Mouse (Mus musculus) megakaryocyte progenitor cell, adult 5-6 weeks (primary cell): ENCODE results near the gene Med7. TPM values are rescaled to one million over a fixed set of nuclear protein-coding genes. Genes with fewer than 3 reads are reported as not detected.
"Not testable (repeated sequence)": the region's sequence is repeated elsewhere in the genome, so short reads cannot be mapped to it uniquely, and the experiment has no call there.

ENCODE experiments used
- ATAC-seq: replicated peaks from 2 replicates; pipeline ENCODE4 v1.8.0; 2016; ENCODE audit warnings: mild to moderate bottlenecking, moderate TSS enrichment, inconsistent platforms; ENCODE audit not compliant: poor library complexity
- total RNA-seq, 2 experiments: library from RNA; stranded (forward) in 1 of 2; stranded (reverse) in 1 of 2; fragments of 157-497, 149-512 nt in 1 of 2; fragments of 200-1000 nt in 1 of 2; gene quantifications; 2 replicates each; pipeline versions ENCODE4 v1.2.3 to v1.2.4; 2015 to 2017

Med7 gene
- total RNA-seq, 2 experiments from 2014 or later = 16.2 to 72.4 TPM

DNA sequence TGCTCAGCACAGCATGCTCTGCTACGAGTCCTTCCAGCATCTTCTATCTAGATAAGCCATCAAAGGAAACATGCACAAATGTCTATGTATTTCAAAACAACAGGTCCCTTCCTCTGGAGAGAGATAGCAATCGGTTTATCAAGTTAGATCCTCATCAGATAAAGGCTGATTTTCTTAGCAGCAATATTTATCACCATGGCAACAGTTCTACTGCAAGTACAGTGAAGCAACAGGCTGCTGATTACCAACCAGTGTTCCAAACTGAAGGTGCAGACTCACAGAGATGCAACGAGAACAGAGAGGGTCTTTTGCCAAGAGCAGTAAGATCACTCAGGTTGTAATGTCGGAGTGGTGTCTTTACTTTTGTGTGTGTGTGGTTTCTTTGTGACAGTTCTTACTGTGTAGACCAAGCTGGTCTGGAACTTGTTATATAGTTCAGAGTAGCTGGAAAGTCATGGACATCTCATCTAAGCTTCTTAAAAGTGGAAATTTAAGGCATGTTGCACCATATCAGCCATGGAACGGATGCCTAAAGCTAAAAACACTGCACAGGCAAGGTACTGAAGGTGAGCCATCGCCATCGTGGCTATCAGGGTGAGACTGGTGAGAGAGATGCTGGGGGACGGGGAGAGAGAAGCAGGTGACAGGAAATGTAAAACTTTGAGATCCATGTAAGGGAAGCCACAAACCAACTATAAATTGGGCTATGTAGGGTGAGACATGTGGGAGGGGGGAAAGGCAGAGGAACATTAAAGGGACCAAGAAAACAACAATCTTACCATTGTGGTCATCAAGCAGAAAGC lies 15.4 kb upstream of the Med7 start:
- ATAC-seq = no peak

DNA sequence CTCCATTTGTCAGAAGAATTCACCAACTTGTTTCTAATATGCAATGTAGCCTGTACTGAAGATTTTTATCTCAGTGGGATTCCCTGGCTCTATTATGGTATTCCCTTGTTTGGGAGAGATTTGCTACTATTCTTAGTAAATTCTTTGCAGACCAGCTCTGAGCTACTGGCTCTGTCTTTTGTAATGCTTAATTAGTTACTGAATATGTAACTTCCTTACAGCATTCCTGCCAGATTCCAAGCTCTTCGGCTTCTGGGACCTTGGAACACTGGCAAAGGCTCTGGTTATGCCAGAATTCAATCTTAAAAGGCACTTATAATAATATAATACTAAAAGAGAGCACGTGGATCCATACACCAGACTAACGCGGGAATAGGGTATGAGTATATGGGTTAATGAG lies 8.6 kb upstream of the Med7 start:
- ATAC-seq = not testable (repeated sequence)

DNA sequence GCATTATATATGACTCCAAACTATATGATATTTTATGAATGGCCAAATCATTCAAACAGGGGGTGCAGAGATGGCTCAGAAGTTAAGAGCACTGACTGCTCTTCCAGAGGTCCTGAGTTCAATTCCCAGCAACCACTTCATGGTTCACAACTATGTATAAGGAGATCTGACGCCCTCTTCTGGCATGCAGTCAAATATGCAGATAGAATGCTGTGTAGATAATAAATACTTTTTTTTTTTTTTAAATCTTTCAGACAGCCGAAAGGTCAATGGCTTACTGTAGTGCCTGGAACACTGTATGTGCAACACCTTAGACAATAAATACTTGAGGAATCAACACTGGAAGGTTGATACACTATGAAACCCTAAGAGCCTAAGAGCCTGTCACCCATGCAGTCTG lies 6.6 kb upstream of the Med7 start:
- no peak for ATAC-seq

DNA sequence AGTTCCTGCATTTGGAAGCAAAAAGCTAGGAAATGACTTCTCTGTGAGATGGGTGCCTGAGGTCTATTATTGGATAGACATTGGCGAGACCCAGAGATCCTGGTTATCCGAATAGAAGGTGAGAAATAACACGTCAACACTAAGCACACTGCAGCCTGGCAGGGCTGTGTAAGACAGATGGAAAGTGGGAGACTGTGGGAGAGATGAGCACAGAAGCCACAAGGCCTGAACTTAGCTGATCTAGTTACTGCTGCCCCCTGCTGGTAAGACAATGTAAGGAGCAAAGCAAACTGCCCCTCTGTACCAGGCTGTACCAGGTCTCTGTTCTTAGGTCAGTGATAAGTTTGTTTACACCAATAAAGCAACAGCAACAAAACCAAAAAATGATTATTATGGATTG lies 5.6 kb upstream of the Med7 start:
- ATAC-seq = peak; percentile 96

DNA sequence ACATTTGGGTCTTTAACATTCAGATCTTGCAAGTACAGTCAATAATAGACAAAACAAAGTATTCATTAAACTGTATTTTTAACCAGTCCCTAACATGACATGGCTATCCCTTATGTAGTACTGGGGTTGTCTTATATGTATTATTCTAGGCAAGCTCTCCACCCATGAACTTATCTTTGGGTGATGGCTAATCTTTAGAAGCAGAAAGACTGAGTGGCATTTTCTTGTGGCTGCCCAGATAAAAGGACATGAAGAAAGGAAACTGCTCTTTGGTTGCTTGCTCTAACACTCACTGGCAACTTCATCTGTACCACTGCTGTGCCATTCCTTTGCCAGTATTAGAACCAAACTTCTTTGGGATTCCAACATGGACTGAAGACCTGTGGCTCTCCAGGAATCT lies 1.4 kb upstream of the Med7 start:
- 0 out of 2 replicates have a peak, but pooled peaks have one; percentile 5 for ATAC-seq

DNA sequence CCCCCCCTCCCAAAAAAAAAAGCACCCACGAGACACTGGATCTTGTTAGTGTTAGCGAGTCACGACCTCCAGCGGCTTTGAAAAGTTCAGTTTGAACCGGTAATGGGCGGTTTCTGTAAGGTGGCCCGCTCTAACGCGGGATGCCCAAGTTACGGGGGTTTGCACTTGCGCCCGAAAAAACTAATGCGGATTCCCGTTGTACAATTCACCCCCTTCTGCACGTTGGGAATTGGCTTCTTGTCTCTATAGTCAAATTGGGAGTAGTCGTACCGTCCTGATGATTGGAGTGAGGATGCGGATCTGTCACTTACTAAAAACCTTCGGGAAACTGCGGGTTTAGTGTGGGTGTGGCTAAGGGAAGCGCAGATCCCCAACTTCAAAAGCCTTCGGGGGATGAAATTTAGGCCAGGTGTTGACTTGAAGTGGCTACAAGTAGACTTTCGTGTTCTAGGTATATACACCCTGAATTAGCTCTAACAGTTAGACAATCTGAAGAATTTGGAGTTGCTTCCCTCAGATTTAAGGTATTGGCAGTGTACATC lies 805 bp downstream of the Med7 start:
- peak; percentile 42 for ATAC-seq

DNA sequence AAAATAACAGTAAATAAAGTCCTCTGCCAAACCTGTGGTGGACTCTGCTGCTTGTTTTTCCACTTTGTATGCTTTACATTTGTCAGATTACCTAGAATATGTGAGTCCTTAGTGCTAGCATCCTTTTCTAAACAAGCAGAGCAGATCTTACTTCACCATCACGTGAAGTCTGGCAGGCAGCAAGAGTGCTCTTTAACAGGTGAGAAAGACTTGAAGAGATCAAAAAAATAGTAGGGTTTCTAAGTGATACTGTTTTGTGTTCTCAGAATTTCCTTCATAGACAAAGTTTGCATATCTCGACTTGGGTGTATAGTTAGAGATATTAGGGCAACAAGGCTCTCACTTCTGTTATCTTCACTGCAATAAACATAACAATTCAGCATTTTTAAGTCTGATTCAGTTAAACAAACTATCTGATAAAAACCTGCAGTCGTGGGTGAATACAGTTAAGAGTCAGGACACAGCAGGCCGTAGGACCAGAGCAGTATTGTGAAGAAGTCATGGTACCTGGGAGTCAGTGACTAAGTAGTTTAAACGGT lies 2.3 kb downstream of the Med7 start:
- ATAC-seq = no peak

DNA sequence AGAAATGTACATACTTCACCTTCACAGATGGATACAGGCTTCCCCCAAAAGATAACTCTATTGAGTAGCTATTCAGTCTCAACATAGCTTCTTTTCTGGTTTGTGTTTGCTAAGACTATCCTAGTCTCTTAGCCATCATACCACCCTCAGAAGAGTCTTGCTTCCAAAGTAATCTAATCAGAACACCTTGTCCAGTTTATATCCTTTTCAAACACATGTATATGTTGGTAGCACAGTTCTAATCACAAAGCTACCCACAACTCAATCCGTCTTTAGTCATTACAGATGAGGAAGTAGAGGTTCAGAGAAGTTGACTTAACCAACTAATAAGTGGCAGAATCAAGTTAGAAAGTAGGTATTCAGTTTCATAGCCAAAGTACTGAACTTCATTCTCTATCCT lies 5.0 kb downstream of the Med7 start:
- peak; percentile 34 for ATAC-seq

DNA sequence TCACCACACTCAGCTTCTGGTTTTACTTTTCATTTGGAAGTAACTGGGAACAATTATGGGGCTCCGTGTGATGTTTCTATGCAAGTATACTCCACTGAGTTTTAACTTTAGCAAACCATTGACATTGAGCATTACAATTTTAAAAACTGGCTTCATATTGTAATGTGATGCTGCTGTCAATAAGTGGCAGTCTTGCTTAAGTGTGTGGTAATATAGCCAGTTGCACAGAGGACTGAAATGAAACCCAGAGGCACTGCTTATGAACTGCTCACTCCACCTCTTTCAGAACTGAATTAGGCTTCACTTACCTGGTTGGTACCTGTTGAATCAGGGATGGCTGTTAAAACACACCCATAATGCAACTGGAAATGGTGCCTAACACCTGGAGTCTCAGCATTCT lies 6.4 kb downstream of the Med7 start:
- peak; percentile 54 for ATAC-seq

DNA sequence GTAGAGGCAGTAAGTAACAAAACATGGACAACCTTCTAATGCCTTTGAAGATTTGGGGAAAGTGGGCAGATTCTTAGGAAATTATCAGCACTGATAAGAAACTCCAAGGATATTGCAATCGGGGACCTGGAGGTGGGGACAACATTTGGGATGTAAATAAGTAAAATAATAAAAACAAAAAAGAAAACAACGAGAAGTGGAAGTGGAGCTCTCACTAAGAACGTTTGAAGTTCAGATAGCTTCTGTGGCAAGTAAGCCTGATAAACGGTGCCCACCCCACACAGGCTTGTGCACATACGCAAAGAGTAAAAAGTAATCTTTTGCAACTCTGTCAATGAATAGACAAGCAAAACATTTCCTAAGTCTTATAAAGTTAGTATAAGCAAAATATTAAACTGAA lies 7.3 kb downstream of the Med7 start:
- ATAC-seq = no peak

DNA sequence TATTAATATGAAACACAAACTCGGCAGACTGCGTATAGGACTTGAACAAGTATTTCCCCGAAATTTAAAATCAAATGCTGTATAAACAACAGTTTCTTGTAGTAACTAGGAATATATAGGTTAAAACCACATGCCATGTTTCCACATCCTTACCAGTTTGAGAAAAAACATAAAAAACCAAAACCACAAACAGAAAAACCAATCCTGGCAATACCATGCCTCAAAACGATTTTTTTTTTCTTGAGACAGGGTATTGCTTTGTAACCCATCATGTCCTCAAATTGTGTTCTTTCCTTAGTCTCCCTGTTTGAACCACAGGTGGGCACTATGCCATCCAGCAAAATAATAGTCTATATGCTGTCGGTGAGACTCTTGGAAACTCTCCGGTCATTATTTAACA lies 9.4 kb downstream of the Med7 start:
- ATAC-seq = no peak

DNA sequence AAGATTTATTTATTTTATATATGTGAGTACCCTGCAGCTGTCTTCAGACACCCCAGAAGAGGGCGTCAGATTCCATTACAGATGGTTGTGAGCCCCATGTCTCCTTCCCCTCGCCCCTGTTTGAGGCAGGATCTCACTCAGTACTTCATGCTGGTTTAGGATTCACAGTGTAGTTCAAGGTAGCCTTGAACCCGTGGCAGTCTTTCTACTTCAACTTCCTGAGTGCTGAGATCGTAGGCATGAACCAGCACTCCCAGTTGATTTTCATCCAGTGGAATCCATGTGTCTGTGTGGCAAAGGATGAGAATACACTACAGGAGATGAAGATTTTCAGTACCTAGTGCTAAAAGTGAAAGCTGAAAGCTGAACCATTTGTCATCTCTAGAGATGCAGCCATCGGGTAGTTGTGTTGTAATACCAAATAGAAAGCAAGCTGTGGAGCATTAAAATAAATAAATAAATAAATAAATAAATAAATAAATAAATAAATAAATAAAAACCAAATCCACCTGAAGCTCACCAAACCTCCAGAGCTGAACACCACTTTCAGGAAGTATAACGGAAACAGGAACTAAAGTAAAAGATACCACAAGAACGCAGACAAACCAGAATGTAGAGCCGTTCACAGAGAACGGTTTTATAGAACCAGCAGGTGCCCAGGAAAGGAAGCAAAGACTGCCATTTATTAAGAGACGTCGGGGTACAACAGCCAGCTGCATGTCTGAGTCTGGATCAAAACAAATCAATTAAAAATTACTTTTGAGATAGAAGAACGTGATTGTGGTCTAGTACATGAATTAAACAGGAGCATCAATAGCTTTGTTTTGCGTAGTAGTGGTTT lies 11.1 kb downstream of the Med7 start:
- peak; percentile 48 for ATAC-seq

DNA sequence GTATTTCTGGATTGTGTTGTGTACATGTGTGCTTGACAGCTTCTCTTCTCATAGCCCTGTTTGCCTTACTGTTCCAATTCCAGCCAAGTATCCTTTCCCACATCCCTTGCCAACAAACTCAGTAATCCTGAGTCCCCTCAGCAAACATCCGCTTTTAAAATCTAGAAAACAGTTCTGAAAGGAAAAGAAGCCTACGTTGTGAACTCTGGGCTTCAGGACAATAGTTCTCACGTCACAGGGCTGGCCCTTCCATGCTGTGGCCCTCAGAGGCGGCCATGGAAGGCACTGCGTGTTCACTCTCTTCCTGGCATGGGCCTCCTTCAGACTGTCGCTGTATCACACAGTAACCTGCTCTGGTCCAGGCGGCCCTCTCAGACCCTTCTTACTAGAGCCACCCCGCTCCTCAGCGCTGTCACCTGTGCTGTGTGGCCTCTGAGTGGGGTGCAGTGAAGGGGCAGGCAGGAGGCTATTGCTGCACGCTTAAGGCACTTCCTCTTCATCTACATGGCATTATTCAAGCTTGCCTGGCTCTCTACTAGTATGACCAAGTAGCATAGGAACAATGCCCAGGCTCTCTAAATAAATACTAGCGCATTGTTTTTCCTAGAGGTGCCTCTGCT lies 12.8 kb downstream of the Med7 start:
- ATAC-seq = peak; percentile 47

DNA sequence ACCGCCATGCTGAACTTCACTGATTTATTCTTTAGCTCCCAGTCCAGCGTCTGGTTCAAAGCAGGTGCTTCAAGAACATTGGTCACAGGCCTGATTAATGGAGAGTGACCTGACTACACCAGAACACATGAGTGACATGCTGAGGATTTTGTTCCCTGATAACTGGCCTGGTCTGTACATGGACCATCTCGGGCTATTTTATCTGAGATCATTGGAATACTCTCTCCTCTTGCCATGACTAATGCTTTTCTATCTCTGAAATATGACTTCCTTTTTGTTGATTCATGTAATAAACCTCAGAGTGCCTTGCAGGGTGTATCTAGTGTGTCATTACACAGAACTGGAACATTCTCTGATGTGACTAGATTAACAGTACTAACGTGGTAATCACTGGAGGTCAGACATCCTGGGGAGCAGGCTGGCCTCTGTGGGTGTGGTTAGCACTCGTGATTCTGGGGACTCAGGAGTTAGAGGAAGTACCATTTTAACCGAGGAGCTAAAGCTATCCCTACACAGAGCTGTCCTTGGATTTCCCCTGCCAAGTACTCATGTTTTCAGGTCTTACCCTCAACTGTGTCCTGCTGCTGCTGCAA lies 17.8 kb downstream of the Med7 start, which contains the start of gene Havcr2:
Gene Havcr2, plus strand, starts transcription at position 483 of the 593 bp plus-strand sequence.
- peak; percentile 94 for ATAC-seq

DNA sequence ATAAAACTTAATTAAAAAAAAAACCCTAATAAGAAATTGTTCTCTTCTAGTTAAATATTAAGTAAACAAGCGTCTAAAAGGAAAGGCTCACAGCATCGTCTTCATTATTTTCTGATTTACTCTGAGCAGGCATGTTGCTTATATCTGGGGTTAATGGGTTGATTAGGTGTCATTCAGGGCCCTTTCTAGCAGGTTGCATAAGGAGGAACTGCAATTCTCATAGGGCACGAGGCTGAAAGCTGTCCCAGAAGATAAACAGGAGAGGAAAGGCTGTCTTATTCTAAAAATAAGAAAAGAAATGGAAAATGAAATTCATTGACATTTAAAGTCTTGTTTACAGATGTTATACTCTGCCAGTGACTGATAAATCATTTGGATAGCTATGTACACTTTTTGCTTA lies 23.2 kb downstream of the Med7 start:
- ATAC-seq = no peak

DNA sequence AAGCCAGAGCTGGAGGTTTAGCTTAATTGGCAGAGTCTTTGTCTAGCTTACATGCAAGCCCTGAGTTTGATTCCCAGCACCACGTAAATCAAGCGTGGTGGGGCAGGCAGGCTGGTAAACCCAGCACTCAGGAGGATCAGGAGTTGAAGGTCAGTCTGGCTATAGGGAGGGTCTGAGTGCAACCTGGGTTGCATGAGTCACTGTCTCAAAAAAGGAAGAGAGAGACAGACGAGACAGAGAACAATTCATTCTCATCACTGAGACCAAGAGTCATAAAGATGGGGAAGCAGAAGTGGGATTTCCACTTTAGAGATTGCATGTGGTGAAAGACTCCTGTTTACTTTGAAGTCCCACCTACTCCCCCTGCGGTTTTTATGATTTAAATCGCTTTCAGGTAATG lies 24.6 kb downstream of the Med7 start:
- ATAC-seq = peak; percentile 85

DNA sequence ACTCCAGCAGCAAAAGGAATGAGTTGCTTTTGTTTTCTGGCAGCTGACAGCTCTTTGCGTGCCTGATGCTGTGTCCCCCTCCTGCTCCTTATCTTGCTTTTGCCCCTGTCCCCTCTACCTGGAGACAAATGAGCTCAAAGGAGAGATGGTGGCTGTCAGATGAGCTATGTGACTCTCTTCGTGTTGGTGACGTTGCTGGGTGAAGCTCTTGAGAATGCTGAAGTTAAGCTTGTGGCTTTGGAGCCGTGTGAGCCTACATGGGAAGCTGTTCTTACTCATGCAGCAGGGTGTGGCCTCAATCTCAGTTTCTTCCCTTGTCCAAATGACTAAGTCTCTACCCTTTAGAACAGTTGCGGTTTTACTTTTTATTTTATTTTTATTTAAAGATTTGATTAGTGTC lies 25.2 kb downstream of the Med7 start:
- ATAC-seq = peak; percentile 45; the same call in 1 of the 2 replicates

DNA sequence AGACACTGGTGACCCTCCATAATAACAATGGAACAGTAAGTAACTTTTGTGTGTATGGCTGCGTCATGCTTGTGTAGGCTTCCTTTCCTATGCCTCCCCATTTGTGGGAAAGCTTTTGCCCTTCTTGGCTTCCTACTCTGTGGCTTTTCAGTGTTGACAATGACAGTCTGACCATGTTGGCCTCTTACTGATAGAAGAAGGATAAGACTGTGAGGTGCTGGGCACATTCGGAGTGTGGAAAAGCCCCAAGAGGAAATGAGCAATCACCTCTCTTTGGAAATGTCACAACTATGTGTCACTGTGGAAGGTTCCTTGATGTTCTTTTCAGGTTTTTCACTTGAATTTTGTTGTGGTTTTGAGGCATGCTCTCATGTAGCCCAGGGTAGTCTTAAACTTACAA lies 30.2 kb downstream of the Med7 start:
- peak; percentile 93 for ATAC-seq

DNA sequence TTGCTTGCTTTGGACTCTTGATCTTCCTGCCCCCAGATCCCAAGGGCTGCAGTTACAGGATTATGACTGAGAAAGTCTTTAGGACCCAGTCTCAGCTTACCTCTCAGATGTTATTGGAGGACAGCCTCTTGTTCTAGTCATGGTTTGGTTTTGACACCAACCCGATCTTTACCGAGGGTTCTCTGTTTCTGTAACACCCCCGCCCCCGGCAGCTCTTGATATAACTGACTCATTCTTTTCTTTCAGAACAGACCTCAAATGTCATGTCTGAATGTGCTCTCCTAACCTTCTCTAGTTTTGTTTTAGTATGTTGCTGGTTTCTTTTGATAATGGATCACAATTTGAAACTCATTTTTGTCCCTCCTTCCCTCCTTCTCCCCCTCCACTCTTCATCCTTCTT lies 37.5 kb downstream of the Med7 start:
- no peak for ATAC-seq

DNA sequence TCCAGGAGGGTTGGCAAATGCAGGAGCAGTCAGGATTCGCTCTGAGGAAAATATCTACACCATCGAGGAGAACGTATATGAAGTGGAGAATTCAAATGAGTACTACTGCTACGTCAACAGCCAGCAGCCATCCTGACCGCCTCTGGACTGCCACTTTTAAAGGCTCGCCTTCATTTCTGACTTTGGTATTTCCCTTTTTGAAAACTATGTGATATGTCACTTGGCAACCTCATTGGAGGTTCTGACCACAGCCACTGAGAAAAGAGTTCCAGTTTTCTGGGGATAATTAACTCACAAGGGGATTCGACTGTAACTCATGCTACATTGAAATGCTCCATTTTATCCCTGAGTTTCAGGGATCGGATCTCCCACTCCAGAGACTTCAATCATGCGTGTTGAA lies 42.6 kb downstream of the Med7 start:
- peak; percentile 39 for ATAC-seq

DNA sequence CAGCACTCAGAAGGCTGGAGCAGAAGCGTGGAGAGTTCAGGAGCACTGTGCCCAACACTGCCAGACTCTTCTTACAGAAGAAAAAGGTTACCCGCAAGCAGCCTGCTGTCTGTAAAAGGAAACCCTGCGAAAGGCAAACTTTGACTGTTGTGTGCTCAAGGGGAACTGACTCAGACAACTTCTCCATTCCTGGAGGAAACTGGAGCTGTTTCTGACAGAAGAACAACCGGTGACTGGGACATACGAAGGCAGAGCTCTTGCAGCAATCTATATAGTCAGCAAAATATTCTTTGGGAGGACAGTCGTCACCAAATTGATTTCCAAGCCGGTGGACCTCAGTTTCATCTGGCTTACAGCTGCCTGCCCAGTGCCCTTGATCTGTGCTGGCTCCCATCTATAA lies 43.8 kb downstream of the Med7 start:
- ATAC-seq = peak; percentile 95
